Mouse (Mus musculus) gastrocnemius, adult 18-20 months (tissue): ENCODE measurements around the gene Yaf2. TPM values are rescaled to one million over a fixed set of nuclear protein-coding genes. Genes with fewer than 3 reads are reported as not detected.
"Not testable (repeated sequence)": the region's sequence is repeated elsewhere in the genome, so short reads cannot be mapped to it uniquely, and the experiment has no call there.

Source experiments
- DNase-seq: peaks from one replicate; pipeline ENCODE4 v3.0.0; 2021; ENCODE audit warnings: low spot score
- long read RNA-seq, 2 experiments: library from polyadenylated mRNA; stranded (forward); transcript quantifications; one replicate each; pipeline ENCODE4 v2.0.0; 2021
- total RNA-seq, 2 experiments: library from RNA; stranded (reverse); gene quantifications; 2 replicates each; pipeline ENCODE4 v1.2.3; 2021

Yaf2 gene
- total RNA-seq = 10 to 100 TPM; 21.0 to 24.2 TPM
- long read RNA-seq, experiment 1, transcript Yaf2-202 (5 exons, 1,870 nt) = minor isoform, 44 of 99 reads
- long read RNA-seq, experiment 1, transcript Yaf2-201 (4 exons, 1,676 nt) = major isoform, 46 of 99 reads
- long read RNA-seq, experiment 1, partial matches to known transcripts = 6 of 99 reads
- long read RNA-seq, experiment 1, other reads (novel, unspliced or antisense) = 3 of 99 reads
- long read RNA-seq, experiment 2, transcript Yaf2-202 (5 exons, 1,870 nt) = minor isoform, 25 of 63 reads
- long read RNA-seq, experiment 2, transcript Yaf2-201 (4 exons, 1,676 nt) = major isoform, 27 of 63 reads
- long read RNA-seq, experiment 2, partial matches to known transcripts = 10 of 63 reads
- long read RNA-seq, experiment 2, other reads (novel, unspliced or antisense) = 1 of 63 reads

- peak; percentile 78 for DNase-seq
Measured at GRCm38 (mm10) chr15:93336925-93337761, at the start of gene Yaf2. Yaf2 (minus strand) TSS chr15:93336935.

GRCm38 (mm10) chr15:93381337-93381736 is 44.6 kb upstream of the Yaf2 start:
- no peak for DNase-seq

DNA sequence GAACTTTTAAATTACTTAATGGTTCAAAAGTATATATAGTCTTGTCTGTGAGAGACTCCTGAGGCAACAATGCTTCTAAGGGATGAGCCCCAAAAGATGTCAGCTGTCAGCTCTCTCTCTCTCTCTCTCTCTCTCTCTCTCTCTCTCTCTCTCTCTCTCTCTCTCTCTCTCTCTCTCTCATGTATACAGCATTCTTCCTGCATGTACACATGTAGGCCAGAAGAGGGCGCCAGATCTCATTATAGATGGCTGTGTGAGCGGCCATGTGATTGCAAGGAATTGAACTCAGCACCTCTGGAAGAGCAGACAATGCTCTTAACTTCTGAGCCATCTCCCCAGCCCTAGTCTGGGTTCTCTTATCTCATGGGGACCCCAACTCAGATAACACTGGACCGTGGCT is 42.4 kb upstream of the Yaf2 start:
- no peak for DNase-seq

DNA sequence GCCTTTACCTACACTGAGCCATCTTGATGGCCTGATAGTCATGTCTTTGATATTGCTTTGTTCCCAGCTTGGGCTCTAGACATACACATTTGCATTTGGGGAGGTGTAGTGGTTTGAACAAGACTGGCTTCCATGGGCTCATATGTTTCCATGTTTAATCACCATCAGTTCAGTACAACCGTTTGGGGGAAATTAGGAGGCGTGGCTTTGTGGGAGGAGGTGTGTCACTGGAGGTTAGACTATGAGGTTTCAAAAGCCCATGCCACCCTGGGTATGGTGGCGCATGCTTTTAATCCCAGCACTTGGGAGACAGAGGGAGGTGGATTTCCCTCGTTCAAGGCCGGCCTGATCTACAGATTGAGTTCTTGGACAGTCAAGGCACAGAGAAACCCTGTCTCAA is 39.0 kb upstream of the Yaf2 start:
- DNase-seq = no peak

DNA sequence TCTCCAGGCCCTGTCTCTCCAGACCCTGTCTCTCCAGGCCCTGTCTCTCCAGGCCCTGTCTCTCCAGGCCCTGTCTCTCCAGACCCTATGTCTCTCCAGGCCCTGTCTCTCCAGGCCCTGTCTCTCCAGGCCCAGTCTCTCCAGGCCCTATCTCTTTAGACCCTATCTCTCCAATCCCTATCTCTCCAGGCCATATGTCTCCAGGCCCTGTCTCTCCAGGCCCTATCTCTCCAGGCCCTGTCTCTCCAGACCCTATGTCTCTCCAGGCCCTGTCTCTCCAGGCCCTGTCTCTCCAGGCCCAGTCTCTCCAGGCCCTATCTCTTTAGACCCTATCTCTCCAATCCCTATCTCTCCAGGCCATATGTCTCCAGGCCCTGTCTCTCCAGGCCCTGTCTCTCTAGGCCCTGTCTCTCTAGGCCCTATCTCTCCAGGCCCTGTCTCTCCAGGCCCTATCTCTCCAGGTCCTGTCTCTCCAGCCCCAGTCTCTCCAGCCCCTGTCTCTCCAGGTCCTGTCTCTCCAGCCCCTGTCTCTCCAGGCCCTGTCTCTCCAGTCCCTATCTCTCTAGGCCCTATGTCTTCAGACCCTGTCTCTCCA is 35.9 kb upstream of the Yaf2 start:
- DNase-seq = not testable (repeated sequence)

DNA sequence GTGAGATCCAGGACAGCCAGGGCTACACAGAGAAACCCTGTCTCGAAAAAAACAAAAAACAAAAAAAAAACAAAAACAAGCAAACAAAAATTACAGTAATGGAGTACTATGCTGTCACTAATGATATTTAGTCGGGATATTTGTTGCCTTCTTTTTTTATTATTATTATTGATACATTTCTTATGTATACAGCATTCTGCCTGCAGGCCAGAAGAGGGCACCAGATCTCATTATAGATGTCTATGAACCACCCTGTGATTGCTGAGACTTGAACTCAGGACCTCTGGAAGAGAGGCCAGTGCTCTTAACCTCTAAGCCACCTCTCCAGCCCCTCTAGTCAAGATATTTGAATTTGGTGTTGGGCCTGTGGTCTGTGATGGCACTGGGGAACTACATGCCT is 35.1 kb upstream of the Yaf2 start:
- no peak for DNase-seq

- DNase-seq = no peak
Measured at GRCm38 (mm10) chr15:93368558-93368957, 31.8 kb upstream of the Yaf2 start.

GRCm38 (mm10) chr15:93365561-93365960 is 28.8 kb upstream of the Yaf2 start:
- no peak for DNase-seq

- DNase-seq = no peak
Measured at GRCm38 (mm10) chr15:93358346-93359095, 21.8 kb upstream of the Yaf2 start.

- DNase-seq = no peak
Measured at GRCm38 (mm10) chr15:93340630-93341379, 4.1 kb upstream of the Yaf2 start.

- DNase-seq = no peak
Measured at GRCm38 (mm10) chr15:93336658-93336924, 144 bp downstream of the Yaf2 start.

DNA sequence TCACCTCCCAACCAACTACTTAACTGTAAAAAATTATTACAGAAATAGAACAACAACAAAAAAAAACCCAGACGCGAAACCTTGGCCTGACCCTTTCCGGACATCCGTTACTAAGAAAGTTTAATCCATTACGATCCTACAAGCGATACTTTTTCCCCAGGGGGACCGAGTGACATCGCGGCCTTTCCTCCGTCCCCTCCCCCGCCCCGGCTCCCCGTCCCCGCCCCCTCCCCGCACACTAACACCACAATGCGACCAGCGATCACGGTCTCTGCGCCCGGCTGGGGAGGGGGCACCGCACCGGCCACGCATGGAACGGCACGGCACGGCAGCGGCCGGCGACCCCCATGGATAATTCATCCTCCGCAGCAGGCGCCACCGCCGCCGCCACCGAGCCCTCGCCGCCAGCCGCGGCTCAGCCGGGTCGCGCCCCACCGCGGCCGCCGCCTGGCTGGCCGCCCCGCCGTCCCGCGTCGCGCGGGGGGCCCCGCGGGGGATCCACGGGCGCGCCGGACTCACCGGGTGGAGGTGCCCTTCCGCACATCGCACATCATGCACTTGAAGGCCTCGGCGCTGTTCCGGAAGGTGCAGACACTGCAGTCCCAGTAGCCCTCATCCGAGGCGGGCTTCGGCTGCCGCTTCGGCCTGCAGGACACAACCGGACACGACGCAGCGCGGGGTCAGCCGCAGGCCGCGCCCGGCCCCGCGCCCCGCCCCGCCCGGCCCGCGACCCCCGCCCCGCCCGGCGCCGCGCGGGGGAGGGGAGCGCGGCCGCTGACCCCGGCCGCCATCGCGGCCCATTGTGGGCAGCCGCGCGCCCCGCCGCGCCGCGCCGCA is 696 bp downstream of the Yaf2 start:
- DNase-seq = peak; percentile 33

GRCm38 (mm10) chr15:93331256-93331655 is 5.5 kb downstream of the Yaf2 start:
- no peak for DNase-seq

DNA sequence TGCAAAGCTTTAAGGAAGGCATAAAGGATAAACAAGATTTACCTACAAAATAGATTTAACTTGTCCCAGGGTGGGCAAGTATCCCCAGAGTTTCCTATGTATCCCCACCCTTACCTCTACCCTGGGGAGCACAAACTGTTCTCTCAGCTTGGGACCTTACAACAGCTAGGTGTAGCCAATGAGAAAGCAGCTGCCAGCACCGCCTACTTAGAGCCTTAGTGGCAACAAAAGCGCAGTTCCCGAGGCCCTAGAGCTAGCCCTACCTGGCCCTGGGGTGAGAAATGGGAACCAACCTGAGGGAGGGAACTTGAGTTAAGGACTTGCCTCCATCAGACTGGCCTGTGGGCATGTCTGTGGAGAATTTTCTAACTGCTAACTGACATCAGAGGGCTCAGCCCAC is 9.5 kb downstream of the Yaf2 start:
- DNase-seq = no peak

DNA sequence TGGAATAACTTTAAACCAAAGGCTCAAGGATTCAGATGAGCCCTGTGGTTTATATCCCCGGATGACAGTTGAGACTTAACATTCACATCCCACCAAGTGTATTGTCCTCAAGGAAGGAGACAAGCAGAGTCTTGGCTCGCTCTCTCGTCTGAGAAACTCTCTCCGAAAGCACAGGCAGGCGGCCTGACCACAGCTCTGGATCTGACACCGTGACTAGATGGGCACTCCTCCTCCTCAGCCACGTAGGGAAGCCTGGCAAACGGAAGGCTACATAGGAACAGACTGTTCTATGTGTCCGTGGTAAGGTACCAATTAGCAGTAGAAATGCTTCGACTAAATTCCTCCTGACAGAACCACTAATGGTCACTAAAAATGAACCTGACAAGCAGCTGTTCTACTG is 10.1 kb downstream of the Yaf2 start:
- peak; percentile 54 for DNase-seq

DNA sequence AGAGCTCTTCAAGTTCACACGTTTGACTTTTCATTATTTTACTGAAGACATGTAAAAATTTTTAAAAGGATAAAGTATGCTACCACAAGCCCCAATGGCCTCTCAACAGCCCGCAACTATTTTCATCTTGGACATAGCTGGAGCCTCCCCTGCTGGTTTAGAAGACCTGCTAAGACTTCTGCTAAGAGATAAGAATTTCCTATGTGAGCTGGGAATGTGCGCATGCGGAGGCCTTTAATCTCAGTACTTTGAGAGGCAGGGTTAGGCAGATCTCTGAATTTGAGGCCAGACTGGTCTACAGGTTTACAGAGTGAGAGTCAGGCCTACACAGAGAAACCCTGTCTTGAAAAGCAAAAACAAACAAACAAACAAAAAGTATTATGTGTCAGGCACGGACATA is 11.4 kb downstream of the Yaf2 start:
- no peak for DNase-seq

DNA sequence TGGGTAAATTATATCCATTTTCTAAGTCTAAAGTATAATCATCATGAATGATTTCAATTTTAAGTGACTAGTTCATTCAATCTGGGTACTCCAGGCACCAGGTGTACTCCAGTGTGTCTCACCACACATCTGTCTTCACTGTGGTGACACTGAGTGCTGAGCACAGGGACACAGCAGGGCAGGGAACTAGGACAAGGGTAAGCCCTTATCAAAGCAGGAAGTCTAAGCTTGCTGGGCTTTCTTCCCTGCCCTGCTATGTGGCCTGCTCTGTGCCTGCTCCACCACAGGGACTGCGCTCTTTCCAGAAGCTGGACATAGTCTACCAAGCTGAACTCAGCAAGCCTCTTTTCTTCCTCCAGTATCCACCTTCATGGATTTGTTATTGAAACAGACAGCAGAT is 18.0 kb downstream of the Yaf2 start:
- DNase-seq = no peak

GRCm38 (mm10) chr15:93310304-93310703 is 26.4 kb downstream of the Yaf2 start:
- DNase-seq = not testable (repeated sequence)

DNA sequence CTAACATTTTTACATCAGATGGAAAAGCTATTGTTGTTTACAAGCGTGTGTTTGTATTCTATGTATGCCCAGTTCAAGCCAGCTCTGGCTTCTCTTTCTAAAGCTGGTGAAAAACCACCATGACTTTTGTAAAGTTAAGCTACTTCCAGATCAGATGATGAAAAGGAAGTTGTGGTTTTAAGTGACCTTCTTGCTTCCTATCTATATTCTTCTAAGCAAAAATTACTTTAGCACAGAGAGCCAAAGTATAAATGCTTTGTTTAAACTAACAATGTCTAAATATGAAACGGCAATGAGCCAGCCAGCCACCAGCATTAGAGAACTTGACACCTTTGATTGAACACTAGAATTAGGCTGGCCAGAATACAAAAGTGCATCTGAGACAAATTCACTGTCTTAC is 38.5 kb downstream of the Yaf2 start:
- DNase-seq = no peak

DNA sequence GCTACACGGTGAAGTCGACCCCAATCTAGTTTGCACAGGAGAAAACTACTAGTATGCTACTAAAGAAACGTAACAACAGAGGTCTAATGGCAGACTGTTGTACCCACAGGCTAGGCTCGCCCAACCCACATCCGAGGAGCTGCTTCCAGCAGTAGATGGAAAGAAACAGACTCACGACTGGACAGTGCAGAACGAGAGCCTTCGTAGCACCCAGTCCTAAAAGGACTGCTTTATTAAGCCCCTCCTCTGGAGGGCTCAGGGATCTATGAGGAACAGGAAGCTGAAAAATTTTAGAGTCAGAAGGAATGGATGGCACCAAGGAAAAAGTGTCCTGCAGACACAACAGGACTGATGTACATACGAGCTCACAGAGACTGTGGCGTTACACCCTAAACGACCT is 42.3 kb downstream of the Yaf2 start:
- no peak for DNase-seq
